Mouse (Mus musculus): ENCODE measurements around the gene Zfp687.

GRCm38 (mm10) chr3:95013699-95014427, 1.4 kb downstream of the Zfp687 start:
- TF ChIP-seq CTCF (conservative IDR thresholded peaks at IDR 0.05; ENCODE audit: low read length) (no peak), POU5F1 (IDR thresholded peaks at IDR 0.05; ENCODE audit: borderline replicate concordance, low read length) (no peak)
